Mouse (Mus musculus): ENCODE results near the gene Fancd2. TPM values are rescaled to one million over a fixed set of nuclear protein-coding genes. Genes with fewer than 3 reads are reported as not detected.

Fancd2 gene
- polyA plus RNA-seq, 1 experiment, result 4.8 TPM

GRCm38 (mm10) chr6:113615489-113615888, 84.0 kb downstream of the Fancd2 start:
- H3K36me3 ChIP-seq (ENCODE audit: control insufficient read depth, insufficient read depth), result peaks cover 65% of the 10 kb centered on the region
- H3K79me3 ChIP-seq (ENCODE audit: low read depth), result peaks cover 38% of the 10 kb centered on the region
- H3ac ChIP-seq (ENCODE audit: control insufficient read depth, insufficient read length, low read depth), result no peak overlapping the region
- no peaks in the 10 kb centered on the region for H3K27me3 ChIP-seq (ENCODE audit: control insufficient read depth, insufficient read depth, insufficient read length)
- no peak overlapping the region for H3K4me3 ChIP-seq (ENCODE audit: insufficient read depth, poor library complexity, severe bottlenecking)
- H3K79me2 ChIP-seq (ENCODE audit: control insufficient read depth, insufficient read depth), result peaks cover 45% of the 10 kb centered on the region
- TF ChIP-seq MYOG (IDR thresholded peaks at IDR 0.05; ENCODE audit: control insufficient read depth, extremely low read depth, insufficient read length) (no peak), CEBPB (IDR thresholded peaks at IDR 0.05; ENCODE audit: low read depth) (no peak), CTCF (IDR thresholded peaks at IDR 0.05; ENCODE audit: control insufficient read depth, insufficient read depth, insufficient read length) (no peak), USF1 (IDR thresholded peaks at IDR 0.05; ENCODE audit: low read depth) (no peak), MAX (IDR thresholded peaks at IDR 0.05) (no peak), MYOD1 (IDR thresholded peaks at IDR 0.05; ENCODE audit: control insufficient read depth, insufficient read length, low read depth) (no peak), FOSL1 (IDR thresholded peaks at IDR 0.05; ENCODE audit: insufficient read depth, low read length, poor library complexity, severe bottlenecking) (no peak)

- H3K79me3 ChIP-seq (ENCODE audit: low read depth), result peaks cover 21% of the 10 kb centered on the region
- peak overlapping the region; percentile 55 for H3K4me3 ChIP-seq (ENCODE audit: insufficient read depth, poor library complexity, severe bottlenecking)
- H3K27me3 ChIP-seq (ENCODE audit: control insufficient read depth, insufficient read depth, insufficient read length), result no peaks in the 10 kb centered on the region
- peaks cover 39% of the 10 kb centered on the region for H3K79me2 ChIP-seq (ENCODE audit: control insufficient read depth, insufficient read depth)
- no peak overlapping the region for H3ac ChIP-seq (ENCODE audit: control insufficient read depth, insufficient read length, low read depth)
- peaks cover 9% of the 10 kb centered on the region for H3K36me3 ChIP-seq (ENCODE audit: control insufficient read depth, insufficient read depth)
- TF ChIP-seq MYOD1 (IDR thresholded peaks at IDR 0.05; ENCODE audit: control insufficient read depth, insufficient read length, low read depth) (no peak), FOSL1 (IDR thresholded peaks at IDR 0.05; ENCODE audit: insufficient read depth, low read length, poor library complexity, severe bottlenecking) (no peak), USF1 (IDR thresholded peaks at IDR 0.05; ENCODE audit: low read depth) (no peak), CTCF (IDR thresholded peaks at IDR 0.05; ENCODE audit: control insufficient read depth, insufficient read depth, insufficient read length) (no peak), MAX (IDR thresholded peaks at IDR 0.05) (no peak), CEBPB (IDR thresholded peaks at IDR 0.05; ENCODE audit: low read depth) (no peak), MYOG (IDR thresholded peaks at IDR 0.05; ENCODE audit: control insufficient read depth, extremely low read depth, insufficient read length) (no peak)
Measured at GRCm38 (mm10) chr6:113623386-113623785, 91.9 kb downstream of the Fancd2 start.

- H3K36me3 ChIP-seq (ENCODE audit: control insufficient read depth, insufficient read depth), result peaks cover 13% of the 10 kb centered on the region
- no peaks in the 10 kb centered on the region for H3K27me3 ChIP-seq (ENCODE audit: control insufficient read depth, insufficient read depth, insufficient read length)
- peak within 1 kb of the TSS; percentile 55 for H3K4me3 ChIP-seq (ENCODE audit: insufficient read depth, poor library complexity, severe bottlenecking)
- peaks cover 39% of the 10 kb centered on the region for H3K79me2 ChIP-seq (ENCODE audit: control insufficient read depth, insufficient read depth)
- TF ChIP-seq USF1 (IDR thresholded peaks at IDR 0.05; ENCODE audit: low read depth) (no peak), CEBPB (IDR thresholded peaks at IDR 0.05; ENCODE audit: low read depth) (no peak), MYOG (IDR thresholded peaks at IDR 0.05; ENCODE audit: control insufficient read depth, extremely low read depth, insufficient read length) (no peak), MAX (IDR thresholded peaks at IDR 0.05) (no peak), CTCF (IDR thresholded peaks at IDR 0.05; ENCODE audit: control insufficient read depth, insufficient read depth, insufficient read length) (no peak), FOSL1 (IDR thresholded peaks at IDR 0.05; ENCODE audit: insufficient read depth, low read length, poor library complexity, severe bottlenecking) (no peak), MYOD1 (IDR thresholded peaks at IDR 0.05; ENCODE audit: control insufficient read depth, insufficient read length, low read depth) (no peak)
- H3ac ChIP-seq (ENCODE audit: control insufficient read depth, insufficient read length, low read depth), result peak within 1 kb of the TSS; percentile 82
- H3K79me3 ChIP-seq (ENCODE audit: low read depth), result peaks cover 21% of the 10 kb centered on the region
Measured at GRCm38 (mm10) chr6:113623941-113624751, 92.7 kb downstream of the Fancd2 start, which contains the start of gene Vhl. TSS of gene Vhl (plus strand) at chr6:113623959.

GRCm38 (mm10) chr6:113624989-113625770, 93.7 kb downstream of the Fancd2 start:
- TF ChIP-seq FOSL1 (IDR thresholded peaks at IDR 0.05; ENCODE audit: insufficient read depth, low read length, poor library complexity, severe bottlenecking) (no peak), CEBPB (IDR thresholded peaks at IDR 0.05; ENCODE audit: low read depth) (no peak), MYOD1 (IDR thresholded peaks at IDR 0.05; ENCODE audit: control insufficient read depth, insufficient read length, low read depth) (no peak), CTCF (IDR thresholded peaks at IDR 0.05; ENCODE audit: control insufficient read depth, insufficient read depth, insufficient read length) (no peak), USF1 (IDR thresholded peaks at IDR 0.05; ENCODE audit: low read depth) (no peak), MYOG (IDR thresholded peaks at IDR 0.05; ENCODE audit: control insufficient read depth, extremely low read depth, insufficient read length) (no peak), MAX (IDR thresholded peaks at IDR 0.05) (no peak)
- Histone ChIP-seq H3K27me3 (ENCODE audit: control insufficient read depth, insufficient read depth, insufficient read length) (no peaks in the 10 kb centered on the region), H3ac (ENCODE audit: control insufficient read depth, insufficient read length, low read depth) (no peak overlapping the region), H3K79me2 (ENCODE audit: control insufficient read depth, insufficient read depth) (peaks cover 39% of the 10 kb centered on the region), H3K36me3 (ENCODE audit: control insufficient read depth, insufficient read depth) (peaks cover 23% of the 10 kb centered on the region), H3K79me3 (ENCODE audit: low read depth) (peaks cover 21% of the 10 kb centered on the region), H3K4me3 (ENCODE audit: insufficient read depth, poor library complexity, severe bottlenecking) (peak overlapping the region; percentile 55)

- Histone ChIP-seq H3K27me3 (ENCODE audit: control insufficient read depth, insufficient read depth, insufficient read length) (no peaks in the 10 kb centered on the region), H3K79me2 (ENCODE audit: control insufficient read depth, insufficient read depth) (peaks cover 27% of the 10 kb centered on the region), H3K4me3 (ENCODE audit: insufficient read depth, poor library complexity, severe bottlenecking) (no peak overlapping the region), H3K36me3 (ENCODE audit: control insufficient read depth, insufficient read depth) (peaks cover 46% of the 10 kb centered on the region), H3K79me3 (ENCODE audit: low read depth) (peaks cover 12% of the 10 kb centered on the region), H3ac (ENCODE audit: control insufficient read depth, insufficient read length, low read depth) (no peak overlapping the region)
- TF ChIP-seq MAX (IDR thresholded peaks at IDR 0.05), result no peak
- TF ChIP-seq FOSL1 (IDR thresholded peaks at IDR 0.05; ENCODE audit: insufficient read depth, low read length, poor library complexity, severe bottlenecking), result no peak
Measured at GRCm38 (mm10) chr6:113630322-113630721, 98.8 kb downstream of the Fancd2 start.
